Mouse (Mus musculus) lung, embryonic 15.5 days (tissue): ENCODE data around the gene Ppp1r36. TPM values are rescaled to one million over a fixed set of nuclear protein-coding genes. Genes with fewer than 3 reads are reported as not detected.

Experiments used
- ATAC-seq: fragments of 200-750 bp; cut with Nextera tagmentation; 2 replicates; pipeline ENCODE4 v1.8.0; 2017; ENCODE audit warnings: moderate number of reproducible peaks, borderline replicate concordance; ENCODE audit not compliant: low FRiP score, low TSS enrichment; ENCODE audit errors: extremely low read depth
- H3K27ac ChIP-seq: fragments of 300-500 bp; sonication (generic); 2 replicates; pipeline ENCODE4 v1.5.1; 2015; ENCODE audit warnings: moderate library complexity, mild to moderate bottlenecking, inconsistent platforms
- H3K27me3 ChIP-seq: fragments of 300-500 bp; sonication (generic); 2 replicates; pipeline ENCODE4 v1.6.1; 2015; ENCODE audit warnings: inconsistent platforms
- H3K36me3 ChIP-seq: fragments of 300-500 bp; sonication (generic); 2 replicates; pipeline ENCODE4 v1.6.1; 2015; ENCODE audit warnings: inconsistent platforms
- H3K4me1 ChIP-seq: fragments of 300-500 bp; sonication (generic); 2 replicates; pipeline ENCODE4 v1.6.1; 2015; ENCODE audit warnings: inconsistent platforms
- H3K4me2 ChIP-seq: fragments of 300-500 bp; sonication (generic); 2 replicates; pipeline ENCODE4 v1.6.1; 2015; ENCODE audit warnings: inconsistent platforms, mild to moderate bottlenecking, moderate library complexity
- H3K4me3 ChIP-seq: fragments of 300-500 bp; sonication (generic); 2 replicates; pipeline ENCODE4 v1.5.1; 2015; ENCODE audit warnings: mild to moderate bottlenecking, inconsistent platforms
- H3K9ac ChIP-seq: fragments of 300-500 bp; sonication (generic); 2 replicates; pipeline ENCODE4 v1.6.1; 2015; ENCODE audit warnings: inconsistent platforms
- H3K9me3 ChIP-seq: fragments of 300-500 bp; sonication (generic); 2 replicates; pipeline ENCODE4 v1.6.1; 2016; ENCODE audit warnings: inconsistent platforms
- WGBS: fragments of 180-500 bp; shearing (Covaris S2); methylation state at CpG from one replicate; pipeline ENCODE4 v1.1.7; 2015; 5-methylcytosine and 5-hydroxymethylcytosine counted together
- polyA plus RNA-seq: library from polyadenylated mRNA; unstranded; fragments of >200 nt; fragmentation: Nextera tagmentation; extraction: Ambion mirVana; gene quantifications from 2 replicates; pipeline ENCODE4 v1.2.1, GENCODE M21; 2015

Ppp1r36 gene
- 4.9 and 5.0 TPM in 2 replicates for polyA plus RNA-seq

GRCm38 (mm10) chr12:76417433-76417854 lies at the start of gene Ppp1r36:
TSS of gene Ppp1r36 (plus strand) at chr12:76417538.
- H3K27me3 ChIP-seq: no peaks in the 10 kb centered on the region
- H3K4me2 ChIP-seq: peak within 1 kb of the TSS; percentile 91
- peak within 1 kb of the TSS; percentile 45 for H3K4me3 ChIP-seq
- ATAC-seq: peak; percentile 70
- H3K36me3 ChIP-seq: no peaks in the 10 kb centered on the region
- WGBS: 1% methylated on average over 37 of the region's 37 CpGs
- no peaks in the 10 kb centered on the region for H3K9me3 ChIP-seq
- no peak within 1 kb of the TSS for H3K27ac ChIP-seq
- peak within 1 kb of the TSS; percentile 42 for H3K9ac ChIP-seq
- peaks cover 5% of the 10 kb centered on the region; the same call in 1 of the 2 replicates for H3K4me1 ChIP-seq

- Histone ChIP-seq H3K4me2 (peak overlapping the region; percentile 77), H3K4me1 (peaks cover 40% of the 10 kb centered on the region), H3K9ac (peak overlapping the region; percentile 100), H3K27me3 (no peaks in the 10 kb centered on the region), H3K4me3 (peak overlapping the region; percentile 95), H3K9me3 (no peaks in the 10 kb centered on the region), H3K36me3 (no peaks in the 10 kb centered on the region), H3K27ac (peak overlapping the region; percentile 100; the same call in 1 of the 2 replicates)
- ATAC-seq: no peak
- WGBS: 13% methylated on average over 9 of the region's 9 CpGs
Measured at GRCm38 (mm10) chr12:76368201-76368789, 49.0 kb upstream of the Ppp1r36 start.

GRCm38 (mm10) chr12:76368790-76369205 lies 48.5 kb upstream of the Ppp1r36 start:
- no peaks in the 10 kb centered on the region for H3K27me3 ChIP-seq
- under 1% methylated on average over 21 of the region's 26 CpGs for WGBS
- H3K9me3 ChIP-seq: no peaks in the 10 kb centered on the region
- H3K4me1 ChIP-seq: peaks cover 40% of the 10 kb centered on the region
- H3K9ac ChIP-seq: peak overlapping the region; percentile 100
- no peaks in the 10 kb centered on the region for H3K36me3 ChIP-seq
- peak; percentile 29 for ATAC-seq
- H3K4me2 ChIP-seq: peak overlapping the region; percentile 77
- peak overlapping the region; percentile 100 for H3K27ac ChIP-seq
- H3K4me3 ChIP-seq: peak overlapping the region; percentile 95

GRCm38 (mm10) chr12:76369206-76369977 lies 47.9 kb upstream of the Ppp1r36 start, which contains the start of gene Zbtb25:
TSS of gene Zbtb25 (minus strand) at chr12:76369602.
- ATAC-seq: peak; percentile 78
- H3K9ac ChIP-seq: peak within 1 kb of the TSS; percentile 100
- H3K4me1 ChIP-seq: peaks cover 46% of the 10 kb centered on the region
- H3K9me3 ChIP-seq: no peaks in the 10 kb centered on the region
- peak within 1 kb of the TSS; percentile 95 for H3K4me3 ChIP-seq
- peak within 1 kb of the TSS; percentile 77 for H3K4me2 ChIP-seq
- H3K27ac ChIP-seq: peak within 1 kb of the TSS; percentile 100
- under 1% methylated on average over 93 of the region's 96 CpGs for whole genome bisulfite sequencing
- no peaks in the 10 kb centered on the region for H3K36me3 ChIP-seq
- no peaks in the 10 kb centered on the region for H3K27me3 ChIP-seq

- WGBS: under 1% methylated on average over 68 of the region's 99 CpGs
- ATAC-seq: peak; percentile 69
- Histone ChIP-seq H3K36me3 (no peaks in the 10 kb centered on the region), H3K9ac (peak within 1 kb of the TSS; percentile 100), H3K4me3 (peak within 1 kb of the TSS; percentile 95), H3K27ac (peak within 1 kb of the TSS; percentile 100), H3K27me3 (no peaks in the 10 kb centered on the region), H3K9me3 (no peaks in the 10 kb centered on the region), H3K4me2 (peak within 1 kb of the TSS; percentile 77), H3K4me1 (peaks cover 47% of the 10 kb centered on the region)
Measured at GRCm38 (mm10) chr12:76369978-76370830, 47.1 kb upstream of the Ppp1r36 start, which contains the start of gene Zbtb1. TSS of gene Zbtb1 (plus strand) at chr12:76370266.

- Histone ChIP-seq H3K27me3 (no peaks in the 10 kb centered on the region), H3K4me2 (peak overlapping the region; percentile 77), H3K9ac (peak overlapping the region; percentile 100), H3K4me3 (peak overlapping the region; percentile 95), H3K36me3 (no peaks in the 10 kb centered on the region), H3K27ac (peak overlapping the region; percentile 100), H3K4me1 (peaks cover 44% of the 10 kb centered on the region), H3K9me3 (no peaks in the 10 kb centered on the region)
- under 1% methylated on average over 61 of the region's 63 CpGs for WGBS
- peak; percentile 70 for ATAC-seq
Measured at GRCm38 (mm10) chr12:76370831-76371571, 46.3 kb upstream of the Ppp1r36 start.

GRCm38 (mm10) chr12:76372046-76372445 lies 45.3 kb upstream of the Ppp1r36 start:
- Histone ChIP-seq H3K36me3 (no peaks in the 10 kb centered on the region), H3K4me2 (peak overlapping the region; percentile 77), H3K9me3 (no peaks in the 10 kb centered on the region), H3K27me3 (no peaks in the 10 kb centered on the region), H3K9ac (peak overlapping the region; percentile 100), H3K4me3 (peak overlapping the region; percentile 95), H3K27ac (no peak overlapping the region), H3K4me1 (peaks cover 40% of the 10 kb centered on the region)
- WGBS: 33% methylated on average over 7 of the region's 7 CpGs
- no peak for ATAC-seq

GRCm38 (mm10) chr12:76372881-76373818 lies 44.2 kb upstream of the Ppp1r36 start:
- H3K4me3 ChIP-seq: no peak overlapping the region
- H3K4me1 ChIP-seq: peaks cover 29% of the 10 kb centered on the region
- H3K36me3 ChIP-seq: no peaks in the 10 kb centered on the region
- peak overlapping the region; percentile 77 for H3K4me2 ChIP-seq
- H3K9me3 ChIP-seq: no peaks in the 10 kb centered on the region
- no peak overlapping the region for H3K27ac ChIP-seq
- H3K9ac ChIP-seq: peak overlapping the region; percentile 100; the same call in 1 of the 2 replicates
- H3K27me3 ChIP-seq: no peaks in the 10 kb centered on the region
- ATAC-seq: no peak
- WGBS: 58% methylated on average over 7 of the region's 7 CpGs

- H3K4me1 ChIP-seq: peaks cover 30% of the 10 kb centered on the region
- H3K27me3 ChIP-seq: no peaks in the 10 kb centered on the region
- no peak overlapping the region for H3K27ac ChIP-seq
- WGBS: 51% methylated on average over 6 of the region's 6 CpGs
- H3K36me3 ChIP-seq: no peaks in the 10 kb centered on the region
- no peak overlapping the region for H3K4me3 ChIP-seq
- no peak overlapping the region for H3K4me2 ChIP-seq
- ATAC-seq: no peak
- no peak overlapping the region for H3K9ac ChIP-seq
- H3K9me3 ChIP-seq: no peaks in the 10 kb centered on the region
Measured at GRCm38 (mm10) chr12:76373991-76374390, 43.3 kb upstream of the Ppp1r36 start.

- WGBS: 52% methylated on average over 4 of the region's 4 CpGs
Measured at GRCm38 (mm10) chr12:76374911-76375310, 42.4 kb upstream of the Ppp1r36 start.

More at GRCm38 (mm10) chr12:76374911-76375310, 42.4 kb upstream of the Ppp1r36 start:
- H3K9ac ChIP-seq: no peak overlapping the region
- no peak overlapping the region for H3K4me3 ChIP-seq
- no peak for ATAC-seq
- no peaks in the 10 kb centered on the region for H3K9me3 ChIP-seq
- no peak overlapping the region for H3K27ac ChIP-seq
- H3K36me3 ChIP-seq: no peaks in the 10 kb centered on the region
- no peak overlapping the region for H3K4me2 ChIP-seq
- H3K4me1 ChIP-seq: peaks cover 30% of the 10 kb centered on the region
- H3K27me3 ChIP-seq: no peaks in the 10 kb centered on the region
